Mouse (Mus musculus) megakaryocyte, adult 5-6 weeks (primary cell): ENCODE measurements around the gene Med20. TPM values are rescaled to one million over a fixed set of nuclear protein-coding genes. Genes with fewer than 3 reads are reported as not detected.
"Not testable (repeated sequence)": the region's sequence is repeated elsewhere in the genome, so short reads cannot be mapped to it uniquely, and the experiment has no call there.

ENCODE experiments used
- ATAC-seq: 2 replicates; pipeline ENCODE4 v1.8.0; 2016; ENCODE audit warnings: mild to moderate bottlenecking, inconsistent platforms; ENCODE audit not compliant: poor library complexity, severe bottlenecking
- total RNA-seq, 2 experiments: library from RNA; stranded (forward) in 1 of 2; stranded (reverse) in 1 of 2; fragments of 153-499, 151-499 nt in 1 of 2; fragments of 221-1000, 200-1000 nt in 1 of 2; gene quantifications; 2 replicates each; pipeline versions ENCODE4 v1.2.3 to v1.2.4; 2015 to 2017

Gene Med20
- total RNA-seq, 2 experiments from 2014 or later = 18.2 to 32.2 TPM

- no peak for ATAC-seq
Measured at GRCm38 (mm10) chr17:47596162-47596838, 15.1 kb upstream of the Med20 start.

GRCm38 (mm10) chr17:47596839-47597164 lies 14.6 kb upstream of the Med20 start:
- no peak for ATAC-seq

- ATAC-seq = no peak
Measured at GRCm38 (mm10) chr17:47597261-47597660, 14.1 kb upstream of the Med20 start.

GRCm38 (mm10) chr17:47597838-47598579 lies 13.4 kb upstream of the Med20 start:
- ATAC-seq = peak; percentile 5; the same call in 1 of the 2 replicates

GRCm38 (mm10) chr17:47598580-47599304 lies 12.6 kb upstream of the Med20 start:
- ATAC-seq = not testable (repeated sequence)

GRCm38 (mm10) chr17:47599511-47600297 lies 11.7 kb upstream of the Med20 start:
- peak; percentile 28 for ATAC-seq

GRCm38 (mm10) chr17:47600601-47601388 lies 10.6 kb upstream of the Med20 start:
- no peak for ATAC-seq

- ATAC-seq = no peak
Measured at GRCm38 (mm10) chr17:47601389-47601755, 10.0 kb upstream of the Med20 start.

GRCm38 (mm10) chr17:47602289-47602688 lies 9.1 kb upstream of the Med20 start:
- no peak for ATAC-seq

GRCm38 (mm10) chr17:47606220-47606619 lies 5.2 kb upstream of the Med20 start:
- no peak for ATAC-seq

- ATAC-seq = no peak
Measured at GRCm38 (mm10) chr17:47609182-47609581, 2.2 kb upstream of the Med20 start.

- ATAC-seq = peak; percentile 22
Measured at GRCm38 (mm10) chr17:47611661-47611982, 240 bp downstream of the Med20 start.

GRCm38 (mm10) chr17:47614018-47614417 lies 2.6 kb downstream of the Med20 start:
- no peak for ATAC-seq

GRCm38 (mm10) chr17:47616119-47616518 lies 4.7 kb downstream of the Med20 start:
- ATAC-seq = no peak

GRCm38 (mm10) chr17:47616652-47617051 lies 5.3 kb downstream of the Med20 start:
- ATAC-seq = no peak

- ATAC-seq = 0 out of 2 replicates have a peak, but pooled peaks have one; percentile 24
Measured at GRCm38 (mm10) chr17:47617605-47618307, 6.4 kb downstream of the Med20 start.

- no peak for ATAC-seq
Measured at GRCm38 (mm10) chr17:47618556-47619311, 7.4 kb downstream of the Med20 start.

GRCm38 (mm10) chr17:47622912-47623554 lies 11.7 kb downstream of the Med20 start:
- no peak for ATAC-seq
